9 mouse cellular contexts compared by ENCODE assay signal in genomic region chr14:7315093-7315492, GRCm38 (mm10). TPM values are rescaled to one million over a fixed set of nuclear protein-coding genes. Genes with fewer than 3 reads are reported as not detected.
DNase-seq lines count a peak whose midpoint lies in the region; ATAC-seq and TF ChIP-seq lines count a peak whose summit lies in the region.
"Not testable (repeated sequence)": the region's sequence is repeated elsewhere in the genome, so short reads cannot be mapped to it uniquely, and the experiment has no call there.
"Had no signal": no experiment of that assay in that cellular context is flagged by ENCODE, and none has a peak within 500 bp of the region (broad histone marks: within the 10 kb centered on the region; RNA-seq: fewer than 3 reads in every experiment).

No protein-coding gene starts in this region.

- H3K4me2 ChIP-seq in liver, postnatal 0 days (ENCODE audit: low read depth, low read length), result peak overlapping the region; percentile 44; the same call in 1 of the 2 replicates

- not testable (repeated sequence) for TF ChIP-seq EP300 in liver, postnatal 0 days (IDR thresholded peaks at IDR 0.05; ENCODE audit: low read depth)

- TF ChIP-seq POLR2A in olfactory bulb, adult 2 months (IDR thresholded peaks at IDR 0.05; ENCODE audit: insufficient read depth, low read depth, low read length), result not testable (repeated sequence)

- peak overlapping the region; percentile 87 for H3K27ac ChIP-seq in hindbrain, embryonic 10.5 days
- H3K27ac ChIP-seq in liver, postnatal 0 days (ENCODE audit: low read depth); olfactory bulb, adult 2 months (ENCODE audit: insufficient read depth, low read depth, low read length): not testable (repeated sequence)

- TF ChIP-seq CTCF in E14TG2a.4 (conservative IDR thresholded peaks at IDR 0.05; ENCODE audit: low read length); liver, postnatal 0 days (IDR thresholded peaks at IDR 0.05; ENCODE audit: low read depth); olfactory bulb, adult 2 months (IDR thresholded peaks at IDR 0.05; ENCODE audit: insufficient read depth, low read depth, low read length): not testable (repeated sequence)

- H3K4me1 ChIP-seq in E14TG2a.4 (replicated peaks; ENCODE audit: low read depth, low read length); hindbrain, embryonic 10.5 days (replicated peaks); liver, postnatal 0 days (ENCODE audit: insufficient read depth); olfactory bulb, adult 2 months (ENCODE audit: control insufficient read depth, insufficient read depth, low read length): not testable (repeated sequence)

- not testable (repeated sequence) for H3K9ac ChIP-seq in liver, postnatal 0 days (replicated peaks)

- not testable (repeated sequence) for H3K9me3 ChIP-seq in E14TG2a.4 (ENCODE audit: low read length); hindbrain, embryonic 10.5 days; liver, postnatal 0 days (ENCODE audit: low read length)

- not testable (repeated sequence) for H3K27me3 ChIP-seq in E14TG2a.4 (ENCODE audit: insufficient read depth, low read length); hindbrain, embryonic 10.5 days (ENCODE audit: insufficient read depth, poor library complexity, severe bottlenecking); liver, postnatal 0 days (ENCODE audit: insufficient read depth, low read length)

- DNase-seq in cerebellum, postnatal 4 days (ENCODE audit: low spot score in 2 of 2), result peak; percentile 15 to 22
- peak; percentile 6 to 14 for DNase-seq in frontal cortex, postnatal 10 days (ENCODE audit: low spot score in 2 of 2)
- peak; percentile 72 for DNase-seq in hindbrain, embryonic 10.5 days (ENCODE audit: low spot score)
- DNase-seq in layer of hippocampus, adult 9-11 months, result peak; percentile 9
- DNase-seq in liver, postnatal 0 days, result peak; percentile 13
- DNase-seq in thymus, postnatal 0 days (ENCODE audit: low spot score), result peak; percentile 24

- under 1% methylated on average over 18 of the region's 19 CpGs for WGBS in hindbrain, embryonic 10.5 days
- WGBS in liver, postnatal 0 days (ENCODE audit: insufficient replicate concordance), result 0% methylated on average over 6 of the region's 19 CpGs
- WGBS in olfactory bulb, adult 2 months, result 1% methylated on average over 18 of the region's 19 CpGs

- H3K4me3 ChIP-seq in E14TG2a.4 (replicated peaks; ENCODE audit: low read length), result peak overlapping the region; percentile 48; the same call in 1 of the 2 replicates
- H3K4me3 ChIP-seq in hindbrain, embryonic 10.5 days, result peak overlapping the region; percentile 60
- not testable (repeated sequence) for H3K4me3 ChIP-seq in liver, postnatal 0 days (ENCODE audit: low read depth, low read length)
- peak overlapping the region; percentile 34 for H3K4me3 ChIP-seq in olfactory bulb, adult 2 months (ENCODE audit: insufficient read depth, low read depth, low read length)

- H3K36me3 ChIP-seq in E14TG2a.4 (ENCODE audit: insufficient read depth, low read length); hindbrain, embryonic 10.5 days; liver, postnatal 0 days (replicated peaks; ENCODE audit: insufficient read depth, low read length): not testable (repeated sequence)

- not testable (repeated sequence) for ATAC-seq in liver, postnatal 0 days

RNA-seq across cellular contexts. Expression of gene Gm3739, which starts 0.2 kb away (rescaled TPM):
- 1.6 and 2.5 TPM in 2 replicates for polyA plus RNA-seq in hindbrain, embryonic 10.5 days (2016; fragmentation: Nextera tagmentation; extraction: Ambion mirVana)
- polyA plus RNA-seq in liver, postnatal 0 days (2015; fragmentation: Nextera tagmentation; extraction: Ambion mirVana), result not detected in 2 replicates
- not detected in 2 replicates for polyA plus RNA-seq in olfactory bulb, adult 2 months (2012; ENCODE audit: insufficient read depth, insufficient read length, low replicate concordance, missing spikeins)
- 0.52 and 0.60 TPM in 2 replicates for polyA plus RNA-seq in thymus, postnatal 0 days (2015; fragmentation: Nextera tagmentation; extraction: Ambion mirVana)
- polyA plus RNA-seq: G1E had no signal

RNA-seq across cellular contexts. Expression of gene Gm5797, which starts 17.1 kb away (rescaled TPM):
- not detected in 2 replicates for polyA plus RNA-seq in hindbrain, embryonic 10.5 days (2016; fragmentation: Nextera tagmentation; extraction: Ambion mirVana)
- polyA plus RNA-seq in liver, postnatal 0 days (2015; fragmentation: Nextera tagmentation; extraction: Ambion mirVana), result not detected in 2 replicates
- polyA plus RNA-seq in olfactory bulb, adult 2 months (2012; ENCODE audit: insufficient read depth, insufficient read length, low replicate concordance, missing spikeins), result not detected in 2 replicates
- polyA plus RNA-seq in thymus, postnatal 0 days (2015; fragmentation: Nextera tagmentation; extraction: Ambion mirVana), result 0.29 TPM in 1 of 2 replicates, not detected in the other
- polyA plus RNA-seq: G1E had no signal

RNA-seq across cellular contexts. Expression of gene Gm8374, which starts 49.8 kb away (rescaled TPM):
- not detected in 2 replicates for polyA plus RNA-seq in hindbrain, embryonic 10.5 days (2016; fragmentation: Nextera tagmentation; extraction: Ambion mirVana)
- not detected in 2 replicates for polyA plus RNA-seq in liver, postnatal 0 days (2015; fragmentation: Nextera tagmentation; extraction: Ambion mirVana)
- polyA plus RNA-seq in olfactory bulb, adult 2 months (2012; ENCODE audit: insufficient read depth, insufficient read length, low replicate concordance, missing spikeins), result not detected in 2 replicates
- not detected in 2 replicates for polyA plus RNA-seq in thymus, postnatal 0 days (2015; fragmentation: Nextera tagmentation; extraction: Ambion mirVana)
- polyA plus RNA-seq: G1E had no signal

RNA-seq across cellular contexts. Expression of gene Gm3727, which starts 50.6 kb away (rescaled TPM):
- not detected in 2 replicates for polyA plus RNA-seq in hindbrain, embryonic 10.5 days (2016; fragmentation: Nextera tagmentation; extraction: Ambion mirVana)
- not detected in 2 replicates for polyA plus RNA-seq in liver, postnatal 0 days (2015; fragmentation: Nextera tagmentation; extraction: Ambion mirVana)
- polyA plus RNA-seq in olfactory bulb, adult 2 months (2012; ENCODE audit: insufficient read depth, insufficient read length, low replicate concordance, missing spikeins), result not detected in 2 replicates
- polyA plus RNA-seq in thymus, postnatal 0 days (2015; fragmentation: Nextera tagmentation; extraction: Ambion mirVana), result not detected in 2 replicates
- polyA plus RNA-seq: G1E had no signal

Comparison
In these comparisons a context has a peak if more than half of its experiments do, and no peak if none do; other contexts are left out.
1. DNase-seq: peak in every context shown above with its lines; median percentile 72 in hindbrain, embryonic 10.5 days; 24 in thymus, postnatal 0 days; 18 in cerebellum, postnatal 4 days; 13 in liver, postnatal 0 days; 10 in frontal cortex, postnatal 10 days; 9 in layer of hippocampus, adult 9-11 months.